Mouse (Mus musculus) forebrain, postnatal 0 days (tissue): ENCODE data around the gene Tmem255b. TPM values are rescaled to one million over a fixed set of nuclear protein-coding genes. Genes with fewer than 3 reads are reported as not detected.

Experiments used
- ATAC-seq: fragments of 200-750 bp; cut with Nextera tagmentation; 2 replicates; pipeline ENCODE4 v1.8.0; 2017; ENCODE audit warnings: mild to moderate bottlenecking, moderate library complexity
- DNase-seq: peaks from one replicate; pipeline ENCODE4 v3.0.0-alpha.2; 2015
- H3K27ac ChIP-seq: fragments of 300-500 bp; sonication (generic); 2 replicates; pipeline ENCODE4 v1.5.1; 2014; ENCODE audit warnings: low read depth, mild to moderate bottlenecking, antibody characterized with exemption, low read length, moderate library complexity, mixed read lengths
- H3K27me3 ChIP-seq: fragments of 300-500 bp; sonication (generic); 2 replicates; pipeline ENCODE4 v1.6.1; 2014; ENCODE audit warnings: mild to moderate bottlenecking, low read length, mixed read lengths; ENCODE audit not compliant: insufficient read depth
- H3K36me3 ChIP-seq: fragments of 300-500 bp; sonication (generic); 2 replicates; pipeline ENCODE4 v1.6.1; 2014; ENCODE audit warnings: mild to moderate bottlenecking, moderate library complexity; ENCODE audit not compliant: insufficient read depth
- H3K4me1 ChIP-seq: fragments of 300-500 bp; sonication (generic); 2 replicates; pipeline ENCODE4 v1.6.1; 2014; ENCODE audit warnings: antibody characterized with exemption; ENCODE audit not compliant: insufficient read depth
- H3K4me2 ChIP-seq: fragments of 300-500 bp; sonication (generic); 2 replicates; pipeline ENCODE4 v1.6.1; 2014; ENCODE audit warnings: low read depth, mild to moderate bottlenecking, moderate library complexity
- H3K4me3 ChIP-seq: fragments of 300-500 bp; sonication (generic); 2 replicates; pipeline ENCODE4 v1.5.1; 2014; ENCODE audit warnings: low read depth, low read length, mixed read lengths
- H3K9ac ChIP-seq: fragments of 300-500 bp; sonication (generic); 2 replicates; pipeline ENCODE4 v1.6.1; 2014; ENCODE audit warnings: mild to moderate bottlenecking
- H3K9me3 ChIP-seq: fragments of 300-500 bp; sonication (generic); 2 replicates; pipeline ENCODE4 v1.6.1; 2016; ENCODE audit warnings: low read length
- CTCF ChIP-seq: sonication (generic); IDR thresholded peaks from 2 replicates; pipeline ENCODE4 v1.5.1; 2016; ENCODE audit warnings: antibody characterized with exemption, control low read depth, low read depth
- WGBS: fragments of 180-500 bp; shearing (Covaris S2); extraction: QIAGEN DNeasy Blood & Tissue Kit; methylation state at CpG from one replicate; pipeline ENCODE4 v1.1.7; 2014; 5-methylcytosine and 5-hydroxymethylcytosine counted together
- polyA plus RNA-seq: library from polyadenylated mRNA; unstranded; fragments of >200 nt; fragmentation: Nextera tagmentation; extraction: Ambion mirVana; gene quantifications from 2 replicates; pipeline ENCODE4 v1.2.1, GENCODE M21; 2015
- total RNA-seq: library from RNA; depleted of rRNA; stranded (reverse); fragments of >200 nt; gene quantifications from 2 replicates; pipeline ENCODE4 v1.2.3, GENCODE M21; 2014

Tmem255b gene
- total and polyA plus RNA-seq, 2 experiments from 2014 or later = 1.0 to 1.6 TPM

- WGBS = 93% methylated on average over 2 of the region's 2 CpGs
- H3K4me1 ChIP-seq = no peaks in the 10 kb centered on the region
- no peak overlapping the region for H3K4me2 ChIP-seq
- no peaks in the 10 kb centered on the region for H3K9me3 ChIP-seq
- ATAC-seq (no peak), DNase-seq (no peak)
- H3K4me3 ChIP-seq = no peak overlapping the region
- no peak for TF ChIP-seq CTCF
- H3K36me3 ChIP-seq = no peaks in the 10 kb centered on the region
- no peak overlapping the region for H3K27ac ChIP-seq
- H3K9ac ChIP-seq = no peak overlapping the region
- no peaks in the 10 kb centered on the region; the same call in 1 of the 2 replicates for H3K27me3 ChIP-seq
Measured at GRCm38 (mm10) chr8:13442152-13442551, 7.2 kb downstream of the Tmem255b start.

GRCm38 (mm10) chr8:13446456-13446855 lies 11.5 kb downstream of the Tmem255b start:
- Histone ChIP-seq H3K27ac (no peak overlapping the region), H3K9ac (no peak overlapping the region), H3K36me3 (no peaks in the 10 kb centered on the region), H3K9me3 (no peaks in the 10 kb centered on the region), H3K27me3 (no peaks in the 10 kb centered on the region), H3K4me2 (no peak overlapping the region), H3K4me1 (no peaks in the 10 kb centered on the region), H3K4me3 (no peak overlapping the region)
- DNase-seq = no peak
- ATAC-seq = no peak
- 90% methylated on average over 6 of the region's 6 CpGs for WGBS
- TF ChIP-seq CTCF = no peak

GRCm38 (mm10) chr8:13448145-13448544 lies 13.2 kb downstream of the Tmem255b start:
- Histone ChIP-seq H3K27ac (no peak overlapping the region), H3K4me3 (no peak overlapping the region), H3K9ac (no peak overlapping the region), H3K4me2 (no peak overlapping the region), H3K9me3 (no peaks in the 10 kb centered on the region), H3K4me1 (no peaks in the 10 kb centered on the region), H3K36me3 (no peaks in the 10 kb centered on the region), H3K27me3 (no peaks in the 10 kb centered on the region)
- TF ChIP-seq CTCF = no peak
- 70% methylated on average over 4 of the region's 4 CpGs for whole genome bisulfite sequencing
- DNase-seq (no peak), ATAC-seq (no peak)

- 78% methylated on average over 6 of the region's 6 CpGs for WGBS
- Histone ChIP-seq H3K27ac (no peak overlapping the region), H3K4me1 (peaks cover 3% of the 10 kb centered on the region; the same call in 1 of the 2 replicates), H3K36me3 (no peaks in the 10 kb centered on the region), H3K27me3 (no peaks in the 10 kb centered on the region), H3K4me2 (no peak overlapping the region), H3K9me3 (no peaks in the 10 kb centered on the region), H3K9ac (no peak overlapping the region), H3K4me3 (no peak overlapping the region)
- no peak for TF ChIP-seq CTCF
- ATAC-seq (no peak), DNase-seq (no peak)
Measured at GRCm38 (mm10) chr8:13451747-13452277, 16.8 kb downstream of the Tmem255b start.

- Histone ChIP-seq H3K4me1 (peaks cover 3% of the 10 kb centered on the region; the same call in 1 of the 2 replicates), H3K9me3 (no peaks in the 10 kb centered on the region), H3K27ac (0 out of 2 replicates have a peak overlapping the region, but pooled peaks have one; percentile 9), H3K4me2 (no peak overlapping the region), H3K27me3 (no peaks in the 10 kb centered on the region), H3K36me3 (no peaks in the 10 kb centered on the region), H3K9ac (no peak overlapping the region), H3K4me3 (no peak overlapping the region)
- no peak for TF ChIP-seq CTCF
- WGBS = 40% methylated on average over 8 of the region's 8 CpGs
- peak; percentile 94 for ATAC-seq
- DNase-seq = peak; percentile 54
Measured at GRCm38 (mm10) chr8:13454341-13455113, 19.5 kb downstream of the Tmem255b start.

- Histone ChIP-seq H3K4me1 (peaks cover 3% of the 10 kb centered on the region; the same call in 1 of the 2 replicates), H3K4me2 (no peak overlapping the region), H3K36me3 (no peaks in the 10 kb centered on the region), H3K9me3 (no peaks in the 10 kb centered on the region), H3K9ac (no peak overlapping the region), H3K27ac (no peak overlapping the region), H3K4me3 (no peak overlapping the region), H3K27me3 (no peaks in the 10 kb centered on the region)
- ATAC-seq (peak; percentile 39; the same call in 1 of the 2 replicates), DNase-seq (peak; percentile 36)
- peak; percentile 70 for TF ChIP-seq CTCF
- 29% methylated on average over 2 of the region's 2 CpGs for WGBS
Measured at GRCm38 (mm10) chr8:13455295-13455694, 20.3 kb downstream of the Tmem255b start.

GRCm38 (mm10) chr8:13459431-13459830 lies 24.4 kb downstream of the Tmem255b start:
- peaks cover 2% of the 10 kb centered on the region; the same call in 1 of the 2 replicates for H3K4me1 ChIP-seq
- no peak for DNase-seq
- no peak for ATAC-seq
- no peak overlapping the region for H3K27ac ChIP-seq
- no peaks in the 10 kb centered on the region for H3K36me3 ChIP-seq
- H3K9ac ChIP-seq = no peak overlapping the region
- H3K9me3 ChIP-seq = no peaks in the 10 kb centered on the region
- H3K4me3 ChIP-seq = no peak overlapping the region
- H3K4me2 ChIP-seq = no peak overlapping the region
- H3K27me3 ChIP-seq = no peaks in the 10 kb centered on the region
- TF ChIP-seq CTCF = no peak
- WGBS = 89% methylated on average over 4 of the region's 4 CpGs
